Mouse (Mus musculus) left cerebral cortex, postnatal 36 days (tissue): ENCODE measurements around the gene Ubp1. TPM values are rescaled to one million over a fixed set of nuclear protein-coding genes. Genes with fewer than 3 reads are reported as not detected.
A peak's percentile ranks its signal among the peaks of the same experiment; 100 is the strongest.

Experiments
- DNase-seq, 2 experiments: peaks; one replicate each; pipeline ENCODE4 v3.0.0; 2021 to 2022; ENCODE audit warnings: low spot score in 2 of 2, mixed read lengths in 1 of 2
- intact Hi-C: fragments of 180-260 bp; cut with DNase I; formaldehyde crosslinking; loops from one replicate; pipeline ENCODE4 v1.15.1; 2025
- total RNA-seq, 2 experiments: library from RNA; stranded (reverse); gene quantifications; 2 replicates each; pipeline ENCODE4 v1.2.3; 2021

Gene Ubp1
- total RNA-seq, 2 experiments from 2014 or later: 53.9 to 82.7 TPM

DNA sequence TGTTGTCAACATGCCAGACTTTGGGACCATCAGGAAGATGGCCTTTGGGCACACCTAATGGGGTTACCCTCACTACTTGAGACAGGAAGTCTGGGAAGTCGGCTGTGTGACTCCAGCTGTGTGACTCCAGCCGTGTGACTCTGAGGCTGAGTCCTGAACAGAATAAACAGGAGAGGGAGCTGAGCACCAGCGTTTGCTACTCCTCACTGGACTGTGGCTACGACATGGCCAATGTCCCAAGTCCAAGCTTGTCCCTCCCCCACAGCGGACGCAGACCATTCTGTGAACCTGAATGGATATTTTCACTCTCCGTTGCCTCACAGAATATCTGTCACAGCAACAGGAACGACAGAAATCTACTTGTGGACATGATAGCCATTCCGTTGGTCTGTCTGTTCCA lies 76.1 kb downstream of the Ubp1 start:
- intact Hi-C loops: no loop called here
- no peak for DNase-seq

DNA sequence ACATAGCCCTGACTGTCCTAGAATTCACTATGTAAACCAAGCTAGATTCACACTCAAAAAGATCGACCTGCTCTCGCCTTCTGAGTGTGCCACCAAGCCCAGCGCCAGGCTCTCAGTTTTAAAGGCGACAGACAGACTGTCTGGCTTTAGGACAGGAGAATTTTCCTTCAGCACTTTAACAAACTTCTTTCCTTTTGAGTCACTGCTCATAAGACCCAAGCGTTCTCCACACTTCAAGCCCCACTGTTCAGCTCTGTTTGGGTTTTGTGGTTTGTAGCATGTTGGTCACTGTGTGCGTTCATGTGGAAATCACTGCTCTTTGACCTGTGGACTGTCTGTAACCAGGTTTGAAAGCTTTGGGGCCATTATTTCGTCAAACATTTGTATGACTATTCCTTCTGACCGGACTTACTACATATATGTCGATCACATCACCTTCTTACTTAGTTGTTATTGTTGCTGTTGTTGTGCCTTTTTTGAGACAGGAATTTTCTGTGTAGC lies 77.2 kb downstream of the Ubp1 start:
- no peak for DNase-seq
- intact Hi-C loops: no loop called here

DNA sequence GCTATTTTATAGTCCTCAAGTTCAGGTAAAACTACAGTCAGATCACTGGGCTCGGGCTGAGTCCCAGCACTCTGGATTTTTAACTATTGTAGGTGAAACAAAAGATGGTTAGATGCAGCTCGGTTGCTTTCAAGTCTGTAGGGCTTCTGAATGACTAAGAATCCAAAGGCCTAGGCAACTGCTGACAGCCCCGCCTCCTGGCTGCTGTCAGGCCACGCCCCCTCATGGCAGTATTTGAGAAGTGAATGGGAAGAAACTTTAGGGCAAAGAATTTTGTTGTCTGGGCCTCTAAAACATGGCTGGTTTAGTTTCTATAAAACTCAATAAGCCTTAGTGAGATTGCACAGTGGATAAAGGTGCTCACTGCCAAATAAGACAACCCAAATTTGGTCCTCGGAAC lies 78.8 kb downstream of the Ubp1 start:
- intact Hi-C loops: no loop called here
- no peak for DNase-seq

DNA sequence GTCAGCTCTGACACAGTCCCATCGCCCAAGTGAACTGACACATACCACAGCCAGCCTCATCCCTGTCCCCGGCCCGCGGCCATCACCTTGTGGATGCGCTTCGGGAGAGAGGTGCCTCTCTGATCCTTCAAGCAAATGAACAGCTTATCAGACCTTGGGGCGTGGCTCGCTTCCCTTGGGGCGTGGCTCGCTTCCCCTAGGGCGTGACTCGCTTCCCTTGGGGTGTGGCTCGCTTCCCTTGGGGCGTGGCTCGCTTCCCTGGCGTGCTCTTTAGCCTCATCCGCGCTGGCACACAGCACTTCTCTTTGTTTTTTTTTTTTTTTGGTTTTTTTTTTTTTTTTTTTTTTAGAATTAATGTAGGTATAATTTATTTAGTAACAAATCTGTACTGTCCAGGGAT lies 80.5 kb downstream of the Ubp1 start:
- no peak for DNase-seq
- intact Hi-C loops: no loop called here

DNA sequence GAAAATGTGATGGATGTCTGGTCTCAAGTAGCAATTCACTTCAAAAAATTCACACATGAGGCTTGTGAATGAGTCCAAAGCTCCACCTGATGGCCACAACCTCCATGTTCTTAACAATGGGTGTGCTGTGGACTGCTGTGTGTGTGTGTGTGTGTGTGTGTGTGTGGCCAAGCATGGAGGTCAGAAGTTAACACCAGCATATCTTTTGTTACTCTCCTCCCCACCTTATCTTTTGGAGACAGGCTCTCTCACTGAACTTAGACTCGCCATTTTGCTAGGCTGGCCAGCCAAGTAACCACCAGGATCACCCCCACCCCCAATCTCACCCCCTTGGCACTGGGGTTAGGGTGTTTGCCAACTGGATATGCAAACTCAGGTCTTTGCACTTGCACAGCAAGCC lies 83.3 kb downstream of the Ubp1 start:
- DNase-seq: no peak
- intact Hi-C loops: no loop called here

DNA sequence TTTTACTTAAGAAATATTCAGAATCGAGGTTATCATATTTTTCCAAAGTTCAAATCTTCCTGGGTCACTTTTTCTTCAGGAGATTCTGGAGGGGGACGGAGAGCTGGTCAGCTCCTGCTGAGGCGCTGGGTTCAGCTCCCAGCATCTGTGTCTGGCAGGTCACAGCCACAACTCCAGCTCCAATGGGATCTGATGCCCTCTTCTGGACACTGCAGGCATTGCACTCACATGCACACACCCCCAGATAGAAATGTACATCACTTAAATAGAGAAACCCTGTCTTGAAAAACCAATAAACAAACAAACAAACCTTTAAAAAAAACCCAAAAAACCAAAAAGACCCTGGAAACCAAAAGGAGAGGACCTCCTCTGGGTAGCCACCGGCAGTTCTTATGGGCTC lies 85.0 kb downstream of the Ubp1 start:
- intact Hi-C loops: no loop called here

DNA sequence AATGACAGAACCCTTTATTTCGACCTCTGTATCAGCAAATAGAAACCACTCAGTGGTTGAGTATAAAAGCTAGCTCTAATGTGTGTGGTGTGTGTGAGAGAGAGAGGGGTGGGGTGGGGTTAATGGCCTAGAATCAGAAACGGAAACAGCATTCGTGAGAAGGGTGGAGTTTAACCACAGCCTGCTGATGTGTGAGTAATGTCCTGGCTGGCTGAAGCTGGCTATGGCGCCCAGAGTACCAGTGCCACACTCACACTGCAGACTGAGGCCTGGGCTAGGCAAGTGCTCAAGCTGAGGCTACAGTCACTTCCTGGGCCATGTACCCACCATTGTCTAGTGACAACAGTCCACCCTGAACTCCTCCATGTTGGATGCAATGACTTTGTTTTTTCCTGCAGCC lies 85.7 kb downstream of the Ubp1 start:
- intact Hi-C loops: no loop called here

More for the DNA sequence above, 85.0 kb downstream of the Ubp1 start:
- no peak for DNase-seq

DNA sequence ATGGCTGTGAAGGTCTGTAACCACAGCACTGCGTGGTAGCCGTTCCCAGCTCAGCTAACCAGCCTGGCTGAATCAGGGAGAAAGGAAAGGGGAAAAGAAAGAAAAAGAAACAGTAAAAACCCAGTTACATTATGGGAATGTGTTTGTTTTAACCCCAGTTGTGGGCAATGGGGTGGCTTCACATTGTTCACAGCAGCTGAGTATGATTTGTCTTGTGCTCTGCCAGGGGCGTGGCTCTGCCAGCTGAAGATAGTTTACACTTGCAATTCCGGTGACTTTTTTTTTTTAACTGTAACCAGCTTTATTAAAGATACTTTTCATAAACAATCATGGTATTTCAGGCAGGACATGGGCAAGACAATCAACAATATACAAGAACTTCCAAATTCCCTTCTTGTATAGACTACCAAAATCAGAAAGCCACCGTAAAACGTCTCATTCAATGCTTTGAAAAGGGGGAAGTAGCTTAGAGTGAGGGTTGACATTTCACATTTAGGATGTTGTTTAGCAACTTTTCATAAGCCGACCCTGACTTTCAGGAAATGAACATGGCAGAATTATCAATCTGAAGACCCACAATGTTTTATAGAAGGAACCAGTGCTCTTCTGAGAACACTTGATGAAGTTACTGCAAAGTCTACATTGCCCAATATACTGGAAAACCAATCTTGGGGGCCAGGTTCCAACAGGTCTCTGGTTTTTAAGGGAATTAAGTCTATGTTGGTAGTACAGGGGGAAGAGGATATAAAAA lies 88.5 kb downstream of the Ubp1 start:
- intact Hi-C loops: no loop called here
- DNase-seq: no peak

More for the DNA sequence above, 85.7 kb downstream of the Ubp1 start:
- DNase-seq: no peak

DNA sequence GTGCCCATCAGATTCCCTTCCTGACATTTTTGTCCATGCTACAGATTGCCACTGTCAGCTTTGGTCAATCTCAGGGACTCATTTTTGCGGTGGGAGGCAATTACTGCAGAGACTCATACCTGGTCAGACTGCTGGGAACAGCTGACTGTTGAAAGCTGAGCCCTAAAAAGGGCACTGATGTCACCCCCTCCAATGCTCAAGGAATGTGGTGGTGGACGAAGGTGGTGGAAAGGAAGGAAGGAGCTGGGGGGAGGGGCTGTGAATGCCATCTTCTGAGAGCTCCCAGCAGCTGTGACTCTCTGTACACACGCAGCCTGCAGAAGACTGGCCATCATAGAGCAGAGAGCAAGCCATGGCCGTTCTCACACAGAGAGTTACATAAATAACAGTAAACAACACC lies 91.4 kb downstream of the Ubp1 start:
- intact Hi-C loops: no loop called here

DNA sequence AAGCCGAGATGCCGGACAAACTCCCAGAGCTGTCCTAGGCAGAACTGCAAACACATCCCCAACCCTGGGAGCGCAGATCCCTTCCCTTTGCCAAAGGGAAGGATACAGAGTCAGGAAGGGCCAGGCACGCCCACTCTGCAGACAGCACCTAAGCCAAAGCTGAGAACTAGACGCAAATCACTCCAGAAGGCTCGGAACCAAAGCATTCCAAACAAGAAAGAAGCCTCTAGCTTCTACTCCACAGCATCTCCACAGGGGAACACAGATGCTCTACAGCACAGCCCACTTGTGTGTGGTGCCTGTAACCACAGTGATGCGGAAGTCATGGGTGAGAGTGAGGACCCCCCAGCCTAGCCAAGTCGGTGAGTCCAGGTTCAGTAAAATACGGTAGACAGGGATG lies 94.4 kb downstream of the Ubp1 start:
- intact Hi-C loops: loop anchor here (5.0 kb wide), 1 partner anchor 47 kb away; no protein-coding TSS in a partner anchor
- DNase-seq: peak in 1 of 2 experiments; percentile 9

More for the DNA sequence above, 91.4 kb downstream of the Ubp1 start:
- DNase-seq: no peak

DNA sequence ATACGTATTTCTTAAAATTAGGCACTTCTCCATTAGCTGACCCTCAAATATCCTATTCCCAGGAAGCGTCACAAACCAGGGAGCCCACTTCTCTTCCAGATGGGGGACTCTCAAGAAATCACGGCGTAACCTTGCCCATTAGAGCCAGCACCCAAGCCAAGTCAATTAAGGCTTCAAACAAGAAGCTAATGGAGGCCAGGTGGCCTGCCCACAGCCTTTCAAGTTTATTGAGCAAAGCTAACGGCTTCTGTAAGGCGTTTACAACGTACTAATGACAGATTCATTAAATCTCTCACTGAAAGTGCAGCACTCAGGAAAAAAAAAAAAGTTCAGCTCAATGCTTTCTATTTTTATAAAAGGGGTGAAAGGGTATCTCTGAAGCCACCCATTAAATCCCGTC lies 95.1 kb downstream of the Ubp1 start:
- no peak for DNase-seq
- intact Hi-C loops: loop anchor here (5.0 kb wide), 1 partner anchor 46 kb away; no protein-coding TSS in a partner anchor

DNA sequence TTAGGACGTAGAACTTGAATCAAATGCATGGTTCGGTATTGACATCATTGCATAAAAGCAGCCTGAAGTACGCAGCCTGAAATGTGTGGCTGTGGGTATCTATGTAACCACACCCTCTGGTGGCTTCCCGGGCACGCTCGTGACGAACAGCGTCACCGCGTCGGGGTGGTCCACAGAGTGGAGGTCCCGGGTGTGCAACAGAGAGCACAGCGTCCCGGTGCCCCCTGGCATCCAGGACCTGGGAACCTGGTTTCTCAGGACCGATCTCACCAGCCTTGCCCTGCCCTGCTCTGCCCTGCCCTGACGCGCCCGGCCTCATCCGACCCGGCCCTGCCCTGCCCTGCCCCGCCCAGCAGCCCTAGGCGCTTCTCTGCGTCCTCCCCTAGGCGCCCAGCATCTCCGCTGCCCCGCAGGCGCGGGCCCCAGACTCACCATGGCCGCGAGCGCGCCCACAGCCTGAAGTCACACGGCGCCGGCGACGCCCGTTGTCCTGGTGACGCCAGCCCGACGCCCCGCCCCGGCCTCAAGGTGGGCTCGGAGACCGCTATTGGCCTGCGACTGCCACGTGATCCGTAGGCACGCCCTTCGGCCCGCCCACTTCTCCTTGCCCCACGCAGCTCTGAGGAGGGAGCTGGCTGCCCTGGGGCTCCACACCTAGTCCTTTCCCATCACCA lies 95.7 kb downstream of the Ubp1 start:
- intact Hi-C loops: loop anchor here (5.0 kb wide), 1 partner anchor 46 kb away; no protein-coding TSS in a partner anchor

More for the DNA sequence above, 95.7 kb downstream of the Ubp1 start:
- peak; percentile 86 to 89 for DNase-seq

Other genes with a start within 250 kb of the Ubp1 start
- 10 to 100 TPM; 56.3 to 76.6 TPM for gene Pdcd6ip, start 222.7 kb upstream of the Ubp1 start, total RNA-seq
- 100 to 1,000 TPM; 226 to 229 TPM for gene Clasp2, start 189.5 kb upstream of the Ubp1 start, total RNA-seq
- 10 to 100 TPM; 53.0 to 55.9 TPM for gene Fbxl2, start 115.3 kb downstream of the Ubp1 start, total RNA-seq
- gene Susd5, start 126.2 kb downstream of the Ubp1 start, total RNA-seq: 10 to 100 TPM in 1 of 2 experiments, 1 to 10 TPM in 1; 9.6 to 13.2 TPM